Mouse (Mus musculus) monocyte, adult 5-6 weeks (primary cell): ENCODE results near the gene Cnn3. TPM values are rescaled to one million over a fixed set of nuclear protein-coding genes. Genes with fewer than 3 reads are reported as not detected.

ENCODE experiments used
- ATAC-seq: fragments of 153-309, 156-312 bp; replicated peaks from 2 replicates; pipeline ENCODE4 v1.8.0; 2017; ENCODE audit warnings: mild to moderate bottlenecking; ENCODE audit not compliant: low TSS enrichment, insufficient number of reproducible peaks, severe bottlenecking, poor library complexity, low FRiP score
- total RNA-seq: library from RNA; stranded (forward); fragments of 200-1000, 200-491, 200-594 nt; gene quantifications from 3 replicates; pipeline ENCODE4 v1.2.3, GENCODE M21; 2017

The Cnn3 gene
- total RNA-seq, 1 experiment from 2014 or later = 37.7 TPM

DNA sequence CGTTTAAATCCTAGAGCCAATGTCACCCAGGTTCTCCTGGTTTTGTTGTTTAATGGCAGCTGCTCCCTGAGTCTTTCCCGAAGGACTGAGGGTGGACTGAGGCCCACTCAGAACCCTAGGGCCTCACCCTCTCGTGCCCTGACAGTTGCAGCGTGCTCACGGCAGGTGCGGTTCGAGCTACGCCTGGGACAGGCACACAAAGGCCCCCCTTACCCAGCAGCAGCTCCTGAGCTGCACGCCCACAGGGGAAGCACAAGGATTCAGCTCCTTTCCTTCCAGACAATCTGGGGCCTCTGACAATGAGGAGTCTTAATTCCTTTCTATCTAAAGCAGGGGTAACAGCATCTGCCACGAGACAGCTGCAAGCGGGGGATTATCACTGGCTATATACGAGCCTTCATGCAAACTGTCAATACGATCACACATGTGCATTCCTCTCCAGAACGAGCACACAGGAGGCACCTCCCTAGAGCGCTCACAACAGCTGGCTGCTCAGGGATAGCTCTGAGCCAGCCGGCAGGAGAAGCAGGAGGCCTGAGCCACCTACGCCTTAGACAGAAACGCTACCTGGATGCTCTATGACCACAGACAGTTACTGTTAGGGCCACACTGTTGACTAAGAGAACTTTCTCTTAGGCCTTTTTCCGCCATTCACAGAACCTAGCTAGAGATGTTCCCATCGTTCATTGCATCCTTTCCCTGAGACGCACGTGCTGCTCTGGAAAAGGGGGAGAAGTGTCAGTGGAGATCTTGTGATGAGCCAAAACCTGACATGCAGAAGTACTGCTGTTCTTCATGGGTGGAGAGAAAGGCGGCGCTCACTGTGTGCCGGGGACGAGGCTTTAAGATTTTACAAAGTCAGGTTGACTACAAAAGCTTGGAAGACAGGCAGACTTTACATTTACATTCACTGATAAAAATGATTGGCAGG is 54.0 kb downstream of the Cnn3 start:
- no peak for ATAC-seq

DNA sequence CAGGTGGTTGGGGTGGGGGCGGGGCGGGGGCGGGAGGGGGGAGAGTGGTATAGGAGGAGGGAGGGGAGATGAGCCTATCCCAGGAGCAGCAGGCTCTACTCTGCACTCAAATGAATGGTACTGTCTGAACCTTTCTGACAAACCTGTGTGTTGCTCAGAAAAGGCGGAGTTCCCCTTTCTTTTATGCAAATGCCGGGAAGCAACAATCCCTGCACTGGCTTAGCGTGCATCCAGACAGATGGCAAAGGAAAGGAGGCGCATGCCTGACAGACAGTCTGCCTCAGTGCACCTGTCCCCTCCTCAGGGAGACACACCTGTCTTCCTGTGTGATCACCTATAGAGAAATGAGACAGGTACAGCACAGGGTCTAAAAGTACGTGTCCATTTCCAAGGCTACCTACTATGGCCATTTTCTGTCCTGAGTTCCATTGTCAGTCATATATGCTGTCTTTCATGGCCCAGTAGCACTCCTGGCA is 54.7 kb downstream of the Cnn3 start:
- ATAC-seq = no peak

DNA sequence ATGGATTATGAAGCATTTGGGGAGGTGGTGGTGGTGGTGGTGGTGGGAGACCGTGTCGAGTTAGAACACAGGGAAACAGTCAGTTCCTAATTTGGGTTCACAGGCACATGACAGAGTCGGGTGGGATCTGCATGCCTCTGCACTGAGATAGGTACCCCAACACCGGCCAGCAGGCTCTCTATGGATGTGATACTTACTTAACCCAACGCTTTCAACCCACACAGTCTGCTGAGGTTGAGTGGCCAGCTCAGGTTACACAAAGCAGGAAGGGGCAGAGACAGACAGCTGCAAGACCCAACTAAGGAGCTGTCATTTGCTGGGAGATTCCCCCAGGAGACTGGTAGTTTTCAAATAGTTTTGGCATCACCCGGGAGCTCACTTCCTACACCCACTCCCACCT is 55.3 kb downstream of the Cnn3 start:
- ATAC-seq = no peak

DNA sequence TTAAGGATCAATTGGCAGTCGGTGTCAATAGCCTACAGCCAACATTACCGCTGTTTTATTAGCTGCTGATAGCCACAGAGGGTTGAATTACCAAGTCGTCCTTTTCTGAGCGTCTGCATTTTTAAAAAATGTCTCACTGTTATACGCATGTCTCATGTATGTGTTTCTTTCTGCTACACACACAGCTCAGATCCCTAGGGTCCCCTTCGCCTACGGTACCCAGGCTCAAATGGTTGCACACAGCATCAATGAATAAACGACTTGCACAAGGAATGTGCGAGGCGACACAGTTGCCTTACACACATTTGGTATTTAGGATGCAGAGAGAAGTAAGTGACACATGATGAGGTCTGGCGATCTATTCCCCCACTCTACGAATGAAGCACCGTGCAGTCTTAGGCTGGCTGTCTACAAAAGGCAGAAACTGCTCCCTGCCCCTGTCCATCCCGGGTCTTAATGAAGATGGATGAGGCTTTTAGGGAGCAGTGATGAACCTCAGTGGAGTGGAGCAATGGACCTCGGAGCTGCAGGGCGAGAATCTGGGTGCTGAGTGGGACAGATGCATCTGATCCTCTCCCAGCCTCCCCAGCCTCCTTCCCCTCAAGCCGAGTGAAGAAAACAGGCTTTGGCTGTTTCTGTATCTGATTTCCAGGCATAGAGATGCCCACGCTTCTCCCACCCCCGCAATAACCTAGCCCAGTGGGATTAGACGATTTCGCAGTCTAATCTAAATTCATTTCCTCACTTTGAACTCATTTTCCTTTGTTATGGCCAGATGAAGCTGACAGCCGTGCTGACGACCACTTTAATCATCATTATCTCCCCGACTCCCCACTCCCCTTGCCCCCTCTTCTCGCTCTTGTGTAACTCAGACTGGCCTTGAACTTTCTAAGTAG is 57.2 kb downstream of the Cnn3 start:
- ATAC-seq = no peak

DNA sequence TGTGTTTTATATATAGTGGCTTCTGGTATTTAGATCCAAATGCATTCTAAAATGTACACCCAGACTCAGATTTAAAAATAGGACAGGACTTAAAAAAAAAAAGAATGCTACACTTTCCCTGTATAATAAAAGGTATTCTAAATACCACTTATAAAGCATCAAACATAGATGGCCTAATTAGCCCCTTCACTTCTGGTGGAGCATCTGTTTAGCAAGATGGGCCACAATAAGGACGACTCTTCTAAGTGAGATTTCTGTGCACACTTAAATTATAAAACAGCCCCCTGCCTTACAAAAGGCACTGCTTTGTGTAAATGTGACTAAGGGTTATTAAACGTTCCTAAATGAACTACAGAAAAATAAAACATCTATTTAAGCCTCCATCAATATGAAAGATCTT is 58.9 kb downstream of the Cnn3 start:
- ATAC-seq = no peak

DNA sequence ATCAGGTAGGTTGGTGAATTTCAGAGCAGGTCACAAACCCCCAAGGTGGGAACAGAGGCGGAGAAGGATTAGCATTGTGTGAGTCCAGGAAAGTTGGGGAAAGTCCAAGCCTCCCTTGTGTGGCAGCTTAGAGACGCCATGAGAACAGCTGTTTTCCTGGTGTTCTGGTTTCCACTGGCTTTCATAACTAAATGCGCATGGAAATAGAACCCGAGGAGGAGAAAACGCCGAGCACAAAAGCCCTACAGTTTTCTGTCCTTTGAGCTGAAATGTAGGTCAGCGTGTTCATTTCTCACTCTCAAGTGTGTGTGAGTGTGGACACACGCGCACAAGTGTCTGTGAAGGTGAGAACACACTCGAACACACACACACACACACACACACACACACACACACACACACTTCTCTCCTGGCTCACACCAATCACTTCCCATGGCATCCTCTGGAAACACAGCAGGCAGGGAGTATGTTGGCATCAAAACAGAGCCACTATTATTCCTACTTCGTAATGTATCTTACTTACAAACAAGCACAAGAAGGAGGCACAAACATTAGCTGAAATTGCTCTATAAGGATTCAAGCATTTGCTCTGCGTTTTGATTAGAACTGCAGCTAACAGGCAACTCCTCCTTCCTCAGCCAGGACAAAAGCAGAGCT is 63.3 kb downstream of the Cnn3 start:
- ATAC-seq = no peak

DNA sequence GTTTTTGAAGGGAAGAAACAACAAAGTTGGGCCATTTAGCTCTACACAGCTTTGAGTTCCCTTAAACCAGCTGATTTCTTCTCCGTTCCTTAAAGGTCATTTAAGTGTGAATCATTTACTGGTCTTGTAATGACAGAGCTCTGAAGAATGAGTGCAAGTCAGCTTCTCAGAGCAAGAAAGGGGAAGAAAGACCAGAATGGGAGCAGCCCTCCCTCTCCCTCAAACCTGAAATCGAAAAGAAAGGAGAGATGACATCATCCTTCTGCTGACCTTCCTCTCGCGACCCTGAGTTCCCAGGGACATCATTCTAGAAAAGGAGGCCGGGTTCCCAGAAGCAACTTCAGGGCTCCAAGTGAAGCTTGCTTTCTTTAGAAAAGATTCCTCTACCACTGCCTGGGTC is 64.6 kb downstream of the Cnn3 start:
- ATAC-seq = peak; percentile 64

DNA sequence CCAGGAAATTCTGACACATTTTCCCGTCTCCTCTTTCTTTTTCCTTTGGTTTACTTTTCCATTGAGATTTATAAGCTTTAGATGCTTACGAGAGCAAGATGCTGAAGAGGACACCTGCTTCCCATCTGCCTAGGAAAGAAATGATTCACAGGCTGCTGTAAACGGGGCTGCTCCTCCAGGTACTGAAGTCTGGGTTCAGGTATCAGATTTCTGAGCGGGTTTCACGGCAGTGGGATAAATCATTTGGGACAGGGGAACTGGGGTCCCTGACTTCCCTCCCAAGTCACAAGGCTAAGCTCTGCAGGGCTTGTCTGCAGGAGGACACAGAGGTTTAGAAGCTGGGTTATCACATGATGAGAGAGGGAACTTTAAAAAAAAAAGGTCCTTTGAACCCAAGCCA is 65.7 kb downstream of the Cnn3 start:
- ATAC-seq = no peak

DNA sequence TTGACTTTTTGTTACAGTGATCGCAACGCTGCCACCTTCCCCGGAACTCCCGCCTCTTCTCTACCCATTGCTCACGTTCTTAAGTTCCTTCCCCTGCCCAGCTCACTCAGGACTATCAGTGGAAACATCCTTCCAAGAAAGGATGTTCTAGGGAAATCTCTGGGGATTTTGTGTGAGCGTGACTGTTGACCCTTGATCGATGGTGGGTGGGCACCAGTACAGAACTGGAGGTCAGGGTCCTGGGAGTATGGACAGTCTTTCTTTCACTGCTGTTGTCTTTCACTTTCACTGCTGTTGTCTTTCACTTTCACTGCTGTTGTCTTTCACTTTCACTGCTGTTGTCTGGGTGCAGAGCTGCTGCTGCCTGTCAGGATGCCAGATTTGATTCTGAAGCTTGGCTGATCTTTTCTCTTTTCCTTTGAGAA is 67.7 kb downstream of the Cnn3 start:
- peak; percentile 71 for ATAC-seq

DNA sequence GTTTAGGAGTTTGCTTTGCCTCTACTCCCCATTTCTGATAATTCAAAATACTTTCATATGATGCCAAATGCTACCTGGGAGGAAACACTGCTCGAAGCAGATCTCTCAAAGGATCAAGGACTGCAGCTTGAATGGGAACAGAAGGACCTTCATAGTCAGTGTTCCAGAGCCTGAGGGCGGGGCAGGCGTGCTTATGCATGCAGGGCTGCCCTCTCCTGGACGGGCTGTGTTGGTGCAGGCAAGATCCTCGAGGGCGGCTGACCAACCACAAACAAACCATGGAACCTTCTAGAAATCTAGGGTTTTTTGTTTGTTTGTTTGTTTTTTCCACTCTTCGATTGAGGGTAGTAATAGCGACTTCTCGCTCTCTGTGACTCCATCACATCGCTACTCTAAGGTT is 73.9 kb downstream of the Cnn3 start:
- peak; percentile 81 for ATAC-seq

DNA sequence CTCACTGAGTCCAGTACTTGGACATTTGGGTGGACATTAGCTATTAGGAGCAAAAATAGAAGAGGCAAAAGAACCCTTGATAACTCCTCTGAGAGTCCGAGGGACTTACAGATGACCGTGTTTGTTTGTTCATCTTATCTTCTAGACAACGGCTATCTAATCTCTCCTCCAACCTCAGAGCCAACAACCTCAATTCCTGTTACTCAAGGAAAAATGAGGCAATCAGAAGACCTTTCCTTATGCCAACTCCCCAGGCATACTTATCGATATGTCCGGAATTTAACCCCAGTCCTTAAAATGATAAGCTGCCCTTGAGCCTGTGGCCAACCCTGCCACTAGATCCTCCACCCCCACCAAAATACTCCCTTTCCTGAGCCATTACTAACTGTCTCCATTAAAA is 74.4 kb downstream of the Cnn3 start:
- ATAC-seq = no peak

DNA sequence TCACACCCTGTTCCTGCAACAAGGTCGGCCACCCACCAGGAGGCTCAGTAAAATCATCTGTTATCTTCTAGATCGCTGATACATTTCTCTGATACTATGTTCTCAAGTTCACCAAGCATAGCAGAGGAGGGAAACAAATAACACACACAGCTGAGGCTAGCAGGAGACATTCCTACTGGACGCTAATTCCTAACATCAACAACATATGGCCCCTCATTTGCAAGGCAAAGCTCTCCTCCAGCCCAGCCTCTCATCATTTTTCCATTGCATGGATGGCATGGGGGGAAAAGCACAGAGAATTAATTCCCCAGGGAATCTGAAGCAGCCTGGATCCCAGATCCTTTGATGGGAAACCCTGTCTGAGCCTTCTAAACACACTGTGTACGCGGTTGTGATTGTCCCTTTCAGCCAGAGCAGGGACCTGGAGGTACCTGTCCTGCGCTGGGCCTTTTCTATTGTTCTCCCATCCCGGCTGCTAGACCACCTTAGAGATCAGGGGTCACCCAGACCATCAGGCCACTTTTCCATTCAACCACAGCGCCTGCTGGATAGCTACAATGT is 78.7 kb downstream of the Cnn3 start:
- no peak for ATAC-seq

DNA sequence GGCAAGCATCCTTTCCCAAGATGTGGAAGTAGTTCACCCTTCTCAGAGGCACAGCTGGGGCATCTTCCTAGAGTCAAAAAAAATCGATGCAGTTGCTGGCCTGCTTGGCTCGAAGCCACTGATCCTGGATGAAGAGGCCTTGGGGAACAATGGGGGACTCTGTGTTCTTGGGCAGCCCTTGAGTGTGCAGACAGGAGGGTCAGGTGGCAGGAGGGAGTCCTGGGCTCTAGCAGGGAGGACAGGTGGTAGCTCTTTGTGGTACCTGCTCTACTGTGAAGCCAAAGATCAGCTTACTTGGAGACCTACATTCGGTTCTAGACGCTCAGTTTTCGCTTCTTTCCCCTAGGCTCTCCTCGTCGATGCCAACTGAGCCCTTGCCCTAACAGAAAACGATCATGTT is 79.9 kb downstream of the Cnn3 start:
- no peak for ATAC-seq

DNA sequence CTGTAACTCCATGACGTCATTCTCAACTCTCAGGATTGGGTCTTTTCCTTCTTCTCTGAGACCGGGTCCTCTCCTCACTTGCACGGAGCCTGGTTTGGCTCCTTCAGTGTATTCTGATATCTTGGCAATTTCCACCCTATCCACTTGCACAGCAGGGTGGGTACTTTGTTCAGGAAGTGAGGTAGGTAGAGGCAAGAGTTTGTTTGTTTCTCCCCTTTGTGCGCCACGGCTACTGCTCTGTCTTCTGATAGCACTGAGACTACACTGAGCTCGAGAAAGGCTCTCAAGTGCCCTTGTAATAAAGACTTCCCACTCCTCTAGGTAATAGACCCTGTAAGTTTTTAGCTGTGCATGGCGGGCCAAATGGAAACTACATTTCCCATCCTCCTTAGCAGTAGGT is 80.5 kb downstream of the Cnn3 start:
- ATAC-seq = no peak

DNA sequence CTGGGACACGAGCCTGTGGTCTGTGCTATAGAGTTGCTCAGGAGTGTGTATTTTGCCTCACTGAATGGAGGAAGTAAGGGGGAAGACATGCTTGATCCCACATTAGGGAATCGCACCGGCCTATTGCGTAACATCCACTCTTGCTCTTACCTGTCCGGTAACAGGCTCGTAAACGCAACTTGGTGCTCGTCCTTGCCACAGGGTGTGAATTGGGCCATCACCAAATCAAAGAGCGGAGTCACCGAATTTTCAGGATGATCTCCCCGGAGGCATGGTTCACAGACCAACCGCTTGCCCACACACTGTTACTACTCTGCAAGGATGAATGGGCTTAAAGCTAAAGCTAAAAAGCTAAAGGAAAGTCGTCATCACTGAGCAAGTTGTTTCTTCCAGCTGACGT is 81.4 kb downstream of the Cnn3 start:
- ATAC-seq = no peak; the same call in 1 of the 2 replicates
